Mouse (Mus musculus) liver, embryonic 12.5 days (tissue): Measurements from ENCODE around the gene Glyctk. TPM values are rescaled to one million over a fixed set of nuclear protein-coding genes. Genes with fewer than 3 reads are reported as not detected.

Experiments
- ATAC-seq: fragments of 200-750 bp; cut with Nextera tagmentation; 2 replicates; pipeline ENCODE4 v1.8.0; 2017; ENCODE audit warnings: moderate number of reproducible peaks, mild to moderate bottlenecking, moderate library complexity
- H3K27ac ChIP-seq: fragments of 300-500 bp; sonication (generic); 2 replicates; pipeline ENCODE4 v1.5.1; 2016; ENCODE audit warnings: mild to moderate bottlenecking
- H3K27me3 ChIP-seq: fragments of 300-500 bp; sonication (generic); replicated peaks from 2 replicates; pipeline ENCODE4 v1.6.1; 2016; ENCODE audit warnings: mild to moderate bottlenecking, moderate library complexity
- H3K36me3 ChIP-seq: fragments of 300-500 bp; sonication (generic); 2 replicates; pipeline ENCODE4 v1.6.1; 2016; ENCODE audit warnings: mild to moderate bottlenecking, moderate library complexity
- H3K4me1 ChIP-seq: fragments of 300-500 bp; sonication (generic); 2 replicates; pipeline ENCODE4 v1.6.1; 2016
- H3K4me2 ChIP-seq: fragments of 300-500 bp; sonication (generic); 2 replicates; pipeline ENCODE4 v1.6.1; 2016; ENCODE audit warnings: mild to moderate bottlenecking, moderate library complexity
- H3K4me3 ChIP-seq: fragments of 300-500 bp; sonication (generic); 2 replicates; pipeline ENCODE4 v1.5.1; 2016; ENCODE audit warnings: mild to moderate bottlenecking, moderate library complexity
- H3K9ac ChIP-seq: fragments of 300-500 bp; sonication (generic); 2 replicates; pipeline ENCODE4 v1.6.1; 2016; ENCODE audit warnings: mild to moderate bottlenecking, moderate library complexity
- H3K9me3 ChIP-seq: fragments of 300-500 bp; sonication (generic); replicated peaks from 2 replicates; pipeline ENCODE4 v1.6.1; 2016; ENCODE audit warnings: mild to moderate bottlenecking, moderate library complexity
- WGBS: fragments of 180-500 bp; shearing (Covaris S2); methylation state at CpG from one replicate; pipeline ENCODE4 v1.1.7; 2016; ENCODE audit not compliant: insufficient replicate concordance; 5-methylcytosine and 5-hydroxymethylcytosine counted together
- polyA plus RNA-seq: library from polyadenylated mRNA; unstranded; fragments of >200 nt; fragmentation: Nextera tagmentation; extraction: Ambion mirVana; gene quantifications from 2 replicates; pipeline ENCODE4 v1.2.1, GENCODE M21; 2016

The Glyctk gene
- 14.1 and 15.7 TPM in 2 replicates for polyA plus RNA-seq

DNA sequence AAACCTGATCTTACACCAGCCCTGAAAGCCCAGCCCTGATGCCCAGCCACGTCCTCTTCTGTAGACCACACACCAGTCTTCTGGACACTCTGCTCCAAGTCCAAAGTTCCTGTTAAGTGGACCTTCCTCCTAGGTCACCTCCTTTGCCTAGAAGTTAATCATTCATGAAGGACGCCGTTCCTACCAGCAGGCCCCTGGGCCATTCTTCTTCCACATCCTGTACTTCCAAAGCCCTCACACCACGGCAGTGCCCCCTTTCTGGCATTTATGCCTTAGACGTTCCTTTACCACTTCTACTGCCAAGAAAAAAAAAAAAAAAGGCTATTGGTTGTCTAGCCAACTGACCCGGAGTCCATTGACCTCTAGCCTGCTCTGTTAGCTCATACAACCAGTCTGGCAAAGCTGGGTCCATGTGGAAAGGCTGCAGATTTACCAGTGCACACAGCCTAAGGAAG, at the start of gene Glyctk:
Gene Glyctk (minus strand): TSS at position 102 of the 455 bp plus-strand sequence.
- 67% methylated on average over 6 of the region's 6 CpGs for whole genome bisulfite sequencing
- Histone ChIP-seq H3K4me1 (peaks cover 12% of the 10 kb centered on the region), H3K4me3 (peak within 1 kb of the TSS; percentile 32), H3K36me3 (no peaks in the 10 kb centered on the region), H3K4me2 (peak within 1 kb of the TSS; percentile 46), H3K27ac (peak within 1 kb of the TSS; percentile 62), H3K27me3 (peaks cover 3% of the 10 kb centered on the region; the same call in 1 of the 2 replicates), H3K9me3 (no peaks in the 10 kb centered on the region), H3K9ac (0 out of 2 replicates have a peak within 1 kb of the TSS, but pooled peaks have one; percentile 42)
- peak; percentile 34 for ATAC-seq

DNA sequence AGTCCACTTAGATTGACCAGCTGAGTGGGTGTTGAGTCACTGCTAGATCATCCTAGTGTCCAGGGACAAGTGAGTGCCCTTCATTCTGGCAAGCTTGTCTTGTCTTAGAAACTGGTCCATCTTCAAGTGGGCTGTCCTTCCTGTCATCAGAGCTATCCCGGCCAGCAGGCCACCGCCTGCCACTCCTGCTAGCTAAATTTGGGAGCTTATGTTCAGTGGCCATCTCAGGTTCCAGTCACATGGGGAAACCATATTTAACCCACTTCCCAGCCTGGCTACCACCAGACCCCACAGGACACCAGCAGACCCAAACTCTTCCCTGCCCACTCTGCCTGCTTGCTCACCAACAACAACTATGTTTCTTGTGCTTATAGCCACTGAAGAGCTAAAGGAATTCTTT, 48.6 kb upstream of the Glyctk start:
- H3K4me3 ChIP-seq, result no peak overlapping the region
- no peak for ATAC-seq
- no peak overlapping the region for H3K4me2 ChIP-seq
- no peak overlapping the region for H3K9ac ChIP-seq
- H3K36me3 ChIP-seq, result peaks cover 7% of the 10 kb centered on the region
- H3K4me1 ChIP-seq, result peaks cover 48% of the 10 kb centered on the region
- H3K27me3 ChIP-seq, result no peaks in the 10 kb centered on the region
- H3K9me3 ChIP-seq, result no peaks in the 10 kb centered on the region
- H3K27ac ChIP-seq, result no peak overlapping the region
- WGBS, result 74% methylated on average over 2 of the region's 2 CpGs

DNA sequence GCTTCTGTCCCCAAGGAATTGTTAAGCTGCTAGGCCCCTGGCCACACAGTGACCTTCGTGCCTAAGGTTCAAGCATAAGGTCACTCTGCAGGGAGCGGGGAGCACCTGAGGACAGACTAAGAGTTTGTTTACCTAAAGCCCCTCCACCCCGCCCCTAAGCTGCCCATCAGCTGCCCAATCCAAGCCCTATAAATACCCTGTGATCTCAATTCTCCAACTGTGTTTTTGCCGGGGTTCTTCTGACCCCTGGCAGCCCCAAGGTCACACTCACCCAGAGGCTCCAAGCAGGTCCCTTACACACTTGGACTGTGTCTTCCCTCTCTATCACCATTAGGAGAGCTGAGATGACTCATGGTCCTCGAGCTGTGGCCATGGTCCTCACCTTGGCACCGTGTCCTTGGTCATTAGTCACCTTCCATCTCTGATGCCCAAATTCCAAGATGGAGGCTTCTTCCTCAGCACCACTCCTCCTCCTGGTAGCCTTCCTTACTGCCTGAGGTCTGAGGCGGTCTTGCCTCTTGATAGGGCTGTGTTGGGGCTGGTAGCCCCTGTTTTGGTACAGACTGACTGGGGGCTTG, 47.9 kb upstream of the Glyctk start:
- WGBS, result 67% methylated on average over 7 of the region's 7 CpGs
- H3K36me3 ChIP-seq, result peaks cover 7% of the 10 kb centered on the region
- H3K9ac ChIP-seq, result no peak overlapping the region
- H3K4me1 ChIP-seq, result peaks cover 43% of the 10 kb centered on the region
- H3K27ac ChIP-seq, result no peak overlapping the region
- no peak overlapping the region for H3K4me3 ChIP-seq
- H3K9me3 ChIP-seq, result no peaks in the 10 kb centered on the region
- ATAC-seq, result no peak
- H3K27me3 ChIP-seq, result no peaks in the 10 kb centered on the region
- H3K4me2 ChIP-seq, result 0 out of 2 replicates have a peak overlapping the region, but pooled peaks have one; percentile 2

GRCm38 (mm10) chr9:106203990-106204851, 46.3 kb upstream of the Glyctk start:
- Histone ChIP-seq H3K4me3 (peak overlapping the region; percentile 66), H3K9ac (peak overlapping the region; percentile 49), H3K36me3 (peaks cover 7% of the 10 kb centered on the region), H3K4me2 (peak overlapping the region; percentile 92), H3K9me3 (no peaks in the 10 kb centered on the region), H3K27me3 (no peaks in the 10 kb centered on the region), H3K4me1 (peaks cover 54% of the 10 kb centered on the region), H3K27ac (peak overlapping the region; percentile 63)
- ATAC-seq, result no peak
- 32% methylated on average over 7 of the region's 7 CpGs for WGBS

DNA sequence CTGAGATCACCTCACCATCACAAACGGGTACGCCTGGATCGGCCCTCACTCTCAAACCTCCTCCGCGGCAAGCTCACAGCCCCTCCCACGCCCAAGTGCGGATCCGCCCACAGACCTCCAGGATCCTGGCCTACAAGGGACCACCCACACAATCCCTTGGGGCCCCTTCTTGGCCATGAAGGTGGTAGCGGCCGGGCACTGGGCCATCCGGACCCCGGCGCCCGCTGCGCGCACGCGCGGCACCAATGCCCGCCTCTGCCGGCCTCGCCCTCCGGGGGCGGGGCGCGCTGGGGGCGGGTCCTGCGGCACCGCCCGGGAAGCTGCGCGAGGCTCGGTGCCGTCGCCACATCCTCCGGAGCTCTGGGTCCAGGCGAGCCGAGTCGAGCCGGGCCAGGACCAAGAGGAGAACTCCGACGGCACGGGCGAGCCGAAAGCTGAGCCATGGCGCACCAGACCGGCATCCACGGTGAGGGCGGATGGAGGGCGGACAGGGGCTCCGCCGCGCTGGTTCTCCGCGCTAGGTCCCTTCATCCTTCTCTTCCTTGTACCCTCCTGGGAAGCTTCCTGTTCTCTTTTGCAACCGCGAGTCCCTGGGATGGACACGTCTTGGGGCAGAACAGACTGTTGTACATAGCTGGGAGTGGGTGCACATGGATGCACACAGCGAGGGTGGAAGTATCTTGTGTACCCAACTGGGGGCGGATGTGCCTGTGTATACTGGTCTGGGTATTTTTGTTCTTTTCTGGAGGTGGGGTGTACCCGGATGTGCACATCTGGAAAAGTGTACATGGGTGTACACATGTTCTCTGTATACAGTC, 45.1 kb upstream of the Glyctk start, which contains the start of gene Twf2:
Gene Twf2 (plus strand): TSS at position 290 of the 818 bp plus-strand sequence.
- Histone ChIP-seq H3K4me3 (peak within 1 kb of the TSS; percentile 66), H3K4me2 (peak within 1 kb of the TSS; percentile 92), H3K27ac (peak within 1 kb of the TSS; percentile 63), H3K9ac (peak within 1 kb of the TSS; percentile 65), H3K4me1 (peaks cover 66% of the 10 kb centered on the region), H3K36me3 (peaks cover 3% of the 10 kb centered on the region; the same call in 1 of the 2 replicates), H3K9me3 (no peaks in the 10 kb centered on the region), H3K27me3 (no peaks in the 10 kb centered on the region)
- peak; percentile 87 for ATAC-seq
- WGBS, result 3% methylated on average over 61 of the region's 61 CpGs

GRCm38 (mm10) chr9:106201895-106202294, 44.0 kb upstream of the Glyctk start:
- Histone ChIP-seq H3K4me1 (peaks cover 71% of the 10 kb centered on the region), H3K27me3 (no peaks in the 10 kb centered on the region), H3K36me3 (0 out of 2 replicates have a peak, but pooled peaks cover 4% of the 10 kb centered on the region), H3K4me3 (peak overlapping the region; percentile 66; the same call in 1 of the 2 replicates), H3K27ac (no peak overlapping the region), H3K4me2 (peak overlapping the region; percentile 92), H3K9me3 (no peaks in the 10 kb centered on the region), H3K9ac (no peak overlapping the region)
- ATAC-seq, result no peak
- WGBS, result 75% methylated on average over 3 of the region's 3 CpGs

DNA sequence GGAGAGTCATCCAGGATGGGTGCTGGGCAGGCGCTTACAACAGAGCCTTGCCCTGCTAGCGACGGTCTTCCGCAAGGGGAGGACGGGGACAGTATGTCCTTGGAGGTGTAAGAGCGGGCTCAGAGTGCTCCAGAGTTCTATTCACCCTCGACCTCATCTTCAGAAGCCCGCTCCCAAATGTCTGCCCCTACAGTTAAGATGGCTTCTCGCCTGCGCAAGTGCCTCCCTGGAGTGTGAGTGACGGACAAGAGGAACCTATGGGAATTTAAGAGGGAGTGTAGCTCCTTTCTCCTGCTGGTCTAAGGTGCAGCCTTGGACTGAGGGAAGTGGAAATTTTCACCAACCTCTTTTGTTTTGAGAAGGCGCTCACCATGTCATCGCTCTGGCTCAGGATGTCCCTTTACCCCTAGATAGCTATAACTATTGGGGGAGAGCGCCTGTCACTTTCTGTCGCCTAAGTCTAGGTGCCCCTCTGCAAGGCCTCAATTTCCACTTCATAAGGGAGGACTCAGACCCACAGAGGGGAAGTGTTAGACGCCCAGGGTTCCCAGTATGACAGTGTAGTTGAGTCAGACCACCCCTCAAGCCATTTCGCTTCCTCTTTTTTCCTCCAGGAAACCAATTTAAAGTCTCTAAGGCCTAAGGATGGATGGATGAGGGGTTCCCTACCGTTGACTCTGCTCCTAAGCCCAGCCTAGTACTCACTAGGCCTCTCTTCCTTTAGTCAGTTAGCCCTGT, 41.8 kb upstream of the Glyctk start, which contains the start of gene Ppm1m:
Gene Ppm1m (minus strand): TSS at position 212 of the 738 bp plus-strand sequence.
- ATAC-seq, result peak; percentile 16; the same call in 1 of the 2 replicates

GRCm38 (mm10) chr9:106198962-106199458, 41.1 kb upstream of the Glyctk start:
- Histone ChIP-seq H3K9me3 (no peaks in the 10 kb centered on the region), H3K27me3 (no peaks in the 10 kb centered on the region), H3K9ac (peak overlapping the region; percentile 83), H3K36me3 (peaks cover 31% of the 10 kb centered on the region), H3K4me3 (peak overlapping the region; percentile 74), H3K4me2 (peak overlapping the region; percentile 90), H3K4me1 (peaks cover 46% of the 10 kb centered on the region), H3K27ac (peak overlapping the region; percentile 61)
- peak; percentile 68 for ATAC-seq
- under 1% methylated on average over 49 of the region's 51 CpGs for WGBS

More for the DNA sequence above, 41.8 kb upstream of the Glyctk start, which contains the start of gene Ppm1m:
- Histone ChIP-seq H3K4me2 (peak within 1 kb of the TSS; percentile 90), H3K36me3 (peaks cover 25% of the 10 kb centered on the region), H3K27me3 (no peaks in the 10 kb centered on the region), H3K4me1 (peaks cover 53% of the 10 kb centered on the region), H3K27ac (peak within 1 kb of the TSS; percentile 61), H3K4me3 (peak within 1 kb of the TSS; percentile 74), H3K9me3 (no peaks in the 10 kb centered on the region), H3K9ac (peak within 1 kb of the TSS; percentile 83)
- WGBS, result 32% methylated on average over 18 of the region's 18 CpGs

- H3K27me3 ChIP-seq, result no peaks in the 10 kb centered on the region
- 80% methylated on average over 9 of the region's 9 CpGs for WGBS
- H3K4me3 ChIP-seq, result no peak overlapping the region
- no peak overlapping the region for H3K27ac ChIP-seq
- no peaks in the 10 kb centered on the region for H3K9me3 ChIP-seq
- H3K9ac ChIP-seq, result no peak overlapping the region
- peaks cover 38% of the 10 kb centered on the region for H3K36me3 ChIP-seq
- peak overlapping the region; percentile 90; the same call in 1 of the 2 replicates for H3K4me2 ChIP-seq
- peaks cover 35% of the 10 kb centered on the region for H3K4me1 ChIP-seq
- ATAC-seq, result no peak
Measured at GRCm38 (mm10) chr9:106197732-106198131, 39.8 kb upstream of the Glyctk start.

GRCm38 (mm10) chr9:106197081-106197713, 39.3 kb upstream of the Glyctk start:
- Histone ChIP-seq H3K27ac (no peak overlapping the region), H3K4me3 (no peak overlapping the region), H3K9me3 (no peaks in the 10 kb centered on the region), H3K4me1 (peaks cover 32% of the 10 kb centered on the region), H3K36me3 (peaks cover 44% of the 10 kb centered on the region), H3K9ac (no peak overlapping the region), H3K27me3 (no peaks in the 10 kb centered on the region), H3K4me2 (no peak overlapping the region)
- whole genome bisulfite sequencing, result 73% methylated on average over 3 of the region's 3 CpGs
- ATAC-seq, result no peak
